In genomic region chr10:118862233-118862632, GRCm38 (mm10) we compare ENCODE assay signal across 23 mouse cellular contexts. TPM values are rescaled to one million over a fixed set of nuclear protein-coding genes. Genes with fewer than 3 reads are reported as not detected.
A peak's percentile ranks its signal among the peaks of the same experiment; 100 is the strongest.
DNase-seq lines count a peak whose midpoint lies in the region; ATAC-seq and TF ChIP-seq lines count a peak whose summit lies in the region.
"Had no signal": no experiment of that assay in that cellular context is flagged by ENCODE, and none has a peak within 500 bp of the region (broad histone marks: within the 10 kb centered on the region; RNA-seq: fewer than 3 reads in every experiment).

No protein-coding gene starts in this region.

- H3K36me3 ChIP-seq in heart, embryonic 13.5 days, result peaks cover 83% of the 10 kb centered on the region
- H3K36me3 ChIP-seq in kidney, postnatal 0 days (ENCODE audit: insufficient read depth, low read length), result peaks cover 53% of the 10 kb centered on the region
- H3K36me3 ChIP-seq in stomach, postnatal 0 days (ENCODE audit: control insufficient read depth, insufficient read depth, low read length), result peaks cover 36% of the 10 kb centered on the region

- H3K9ac ChIP-seq in heart, embryonic 13.5 days, result no peak overlapping the region
- no peak overlapping the region for H3K9ac ChIP-seq in kidney, postnatal 0 days (ENCODE audit: low read depth, low read length)
- H3K9ac ChIP-seq in stomach, postnatal 0 days (ENCODE audit: low read length), result no peak overlapping the region
- H3K9ac ChIP-seq: embryonic facial prominence, embryonic 13.5 days; forebrain, embryonic 15.5 days; limb, embryonic 13.5 days; liver, embryonic 12.5 days; lung, embryonic 14.5 days; midbrain, embryonic 12.5 days; neural tube, embryonic 13.5 days had no signal

- no peak overlapping the region for H3K4me3 ChIP-seq in heart, embryonic 13.5 days
- H3K4me3 ChIP-seq in kidney, postnatal 0 days (replicated peaks; ENCODE audit: low read depth, low read length), result no peak overlapping the region
- no peak overlapping the region for H3K4me3 ChIP-seq in stomach, postnatal 0 days (ENCODE audit: low read depth, low read length)
- H3K4me3 ChIP-seq: embryonic facial prominence, embryonic 13.5 days; forebrain, embryonic 10.5 days; forebrain, embryonic 15.5 days; limb, embryonic 13.5 days; liver, embryonic 12.5 days; midbrain, embryonic 12.5 days; neural tube, embryonic 13.5 days had no signal

- H3K9me3 ChIP-seq in heart, embryonic 13.5 days, result peaks cover 12% of the 10 kb centered on the region
- H3K9me3 ChIP-seq in kidney, postnatal 0 days (replicated peaks; ENCODE audit: low read length), result no peaks in the 10 kb centered on the region; the same call in 1 of the 2 replicates
- H3K9me3 ChIP-seq in stomach, postnatal 0 days (ENCODE audit: control insufficient read depth, low read length), result 0 out of 2 replicates have a peak, but pooled peaks cover 3% of the 10 kb centered on the region

- no peak overlapping the region for H3K4me2 ChIP-seq in heart, embryonic 13.5 days
- H3K4me2 ChIP-seq in kidney, postnatal 0 days (ENCODE audit: low read length), result no peak overlapping the region
- H3K4me2 ChIP-seq in stomach, postnatal 0 days (replicated peaks; ENCODE audit: low read depth), result no peak overlapping the region
- H3K4me2 ChIP-seq: embryonic facial prominence, embryonic 13.5 days; forebrain, embryonic 15.5 days; limb, embryonic 13.5 days; liver, embryonic 12.5 days; lung, embryonic 14.5 days; midbrain, embryonic 12.5 days; neural tube, embryonic 13.5 days had no signal

- TF ChIP-seq EP300 in stomach, postnatal 0 days (optimal IDR thresholded peaks at IDR 0.05), result no peak

- ATAC-seq in heart, embryonic 13.5 days (ENCODE audit: extremely low read depth, insufficient number of reproducible peaks, low FRiP score, low TSS enrichment), result no peak
- ATAC-seq in kidney, postnatal 0 days (replicated peaks; ENCODE audit: low FRiP score, low read depth), result no peak
- ATAC-seq in stomach, postnatal 0 days (ENCODE audit: low FRiP score, low TSS enrichment), result no peak
- ATAC-seq: forebrain, embryonic 15.5 days; hindbrain, embryonic 16.5 days; liver, embryonic 12.5 days had no signal

- no peak for DNase-seq in heart, adult 18-20 months
- no peak for DNase-seq in kidney, postnatal 0 days (ENCODE audit: low spot score)
- no peak for DNase-seq in kidney, postnatal 10 days
- DNase-seq in lung, postnatal 36 days, result peak; percentile 56
- no peak for DNase-seq in lung, postnatal 14 days
- DNase-seq in stomach, postnatal 0 days (ENCODE audit: low spot score), result no peak
- DNase-seq in gastrocnemius, postnatal 4 days (ENCODE audit: low spot score in 2 of 2), result no peak
- DNase-seq: adrenal gland, postnatal 25 days; B cell, adult 2 months; cerebellum, adult 11-12 months; cerebellum, adult 9-11 months; embryo, embryonic 11 days; heart, postnatal 10 days; lung, embryonic 14.5 days had no signal

- 0 out of 2 replicates have a peak, but pooled peaks have one; percentile 5 for TF ChIP-seq CTCF in kidney, postnatal 0 days (IDR thresholded peaks at IDR 0.05; ENCODE audit: low read depth)
- peak; percentile 20; the same call in 1 of the 2 replicates for TF ChIP-seq CTCF in stomach, postnatal 0 days (IDR thresholded peaks at IDR 0.05; ENCODE audit: low read depth)

- 28% methylated on average over 4 of the region's 4 CpGs for whole genome bisulfite sequencing in heart, embryonic 13.5 days
- WGBS in kidney, postnatal 0 days, result 71% methylated on average over 4 of the region's 4 CpGs
- WGBS in stomach, postnatal 0 days, result 51% methylated on average over 4 of the region's 4 CpGs

- H3K27ac ChIP-seq in heart, embryonic 13.5 days (replicated peaks), result peak overlapping the region; percentile 39; the same call in 1 of the 2 replicates
- H3K27ac ChIP-seq in kidney, postnatal 0 days, result no peak overlapping the region
- peak overlapping the region; percentile 63; the same call in 1 of the 2 replicates for H3K27ac ChIP-seq in stomach, postnatal 0 days (replicated peaks)
- H3K27ac ChIP-seq: embryonic facial prominence, embryonic 13.5 days; forebrain, embryonic 10.5 days; forebrain, embryonic 15.5 days; limb, embryonic 13.5 days; liver, embryonic 12.5 days; midbrain, embryonic 12.5 days; neural tube, embryonic 13.5 days had no signal

- no peaks in the 10 kb centered on the region for H3K27me3 ChIP-seq in heart, embryonic 13.5 days (replicated peaks)
- no peaks in the 10 kb centered on the region for H3K27me3 ChIP-seq in kidney, postnatal 0 days (ENCODE audit: insufficient read depth, low read length)
- H3K27me3 ChIP-seq in stomach, postnatal 0 days (ENCODE audit: control insufficient read depth, insufficient read depth, low read length), result no peaks in the 10 kb centered on the region
- H3K27me3 ChIP-seq: embryonic facial prominence, embryonic 13.5 days; forebrain, embryonic 15.5 days; limb, embryonic 13.5 days; liver, embryonic 12.5 days; midbrain, embryonic 12.5 days; neural tube, embryonic 13.5 days had no signal

- peaks cover 70% of the 10 kb centered on the region for H3K4me1 ChIP-seq in heart, embryonic 13.5 days
- H3K4me1 ChIP-seq in kidney, postnatal 0 days (replicated peaks; ENCODE audit: insufficient read depth, low read length), result peaks cover 5% of the 10 kb centered on the region; the same call in 1 of the 2 replicates
- H3K4me1 ChIP-seq in stomach, postnatal 0 days (replicated peaks; ENCODE audit: control insufficient read depth, insufficient read depth), result 0 out of 2 replicates have a peak, but pooled peaks cover 2% of the 10 kb centered on the region

RNA-seq across cellular contexts. Expression of gene Dyrk2, which starts 7.8 kb away (rescaled TPM):
- 8.4 and 9.2 TPM in 2 replicates for polyA plus RNA-seq in heart, embryonic 13.5 days (2015; fragmentation: Nextera tagmentation; extraction: Ambion mirVana)
- total RNA-seq in heart, adult 18-20 months (2021), result 10 to 100 TPM; 26.6 to 37.1 TPM
- polyA plus RNA-seq in kidney, postnatal 0 days (2015; fragmentation: Nextera tagmentation; extraction: Ambion mirVana), result 8.5 TPM in 2 replicates
- 6.4 and 7.3 TPM in 2 replicates for polyA plus RNA-seq in stomach, postnatal 0 days (2015; fragmentation: Nextera tagmentation; extraction: Ambion mirVana)
- total RNA-seq in gastrocnemius, postnatal 4 days (2021), result 100 to 1,000 TPM in 1 of 2 experiments, 10 to 100 TPM in 1; 99.8 to 108 TPM
